Mouse (Mus musculus) hindbrain, embryonic 12.5 days (tissue): ENCODE measurements around the gene Rgl2. TPM values are rescaled to one million over a fixed set of nuclear protein-coding genes. Genes with fewer than 3 reads are reported as not detected.
"Not testable (repeated sequence)": the region's sequence is repeated elsewhere in the genome, so short reads cannot be mapped to it uniquely, and the experiment has no call there.

Source experiments
- ATAC-seq: fragments of 200-750 bp; cut with Nextera tagmentation; 2 replicates; pipeline ENCODE4 v1.8.0; 2017; ENCODE audit warnings: moderate TSS enrichment; ENCODE audit not compliant: low FRiP score
- H3K27ac ChIP-seq: fragments of 300-500 bp; sonication (generic); 2 replicates; pipeline ENCODE4 v1.5.1; 2016; ENCODE audit warnings: mild to moderate bottlenecking
- H3K27me3 ChIP-seq: fragments of 300-500 bp; sonication (generic); 2 replicates; pipeline ENCODE4 v1.6.1; 2016; ENCODE audit warnings: mild to moderate bottlenecking
- H3K36me3 ChIP-seq: fragments of 300-500 bp; sonication (generic); 2 replicates; pipeline ENCODE4 v1.6.1; 2016; ENCODE audit warnings: mild to moderate bottlenecking
- H3K4me1 ChIP-seq: fragments of 300-500 bp; sonication (generic); 2 replicates; pipeline ENCODE4 v1.6.1; 2016
- H3K4me2 ChIP-seq: fragments of 300-500 bp; sonication (generic); replicated peaks from 2 replicates; pipeline ENCODE4 v1.6.1; 2016; ENCODE audit warnings: mild to moderate bottlenecking
- H3K4me3 ChIP-seq: fragments of 300-500 bp; sonication (generic); 2 replicates; pipeline ENCODE4 v1.5.1; 2016; ENCODE audit warnings: mild to moderate bottlenecking
- H3K9ac ChIP-seq: fragments of 300-500 bp; sonication (generic); 2 replicates; pipeline ENCODE4 v1.6.1; 2016; ENCODE audit warnings: mild to moderate bottlenecking, moderate library complexity
- H3K9me3 ChIP-seq: fragments of 300-500 bp; sonication (generic); replicated peaks from 2 replicates; pipeline ENCODE4 v1.6.1; 2016; ENCODE audit warnings: mild to moderate bottlenecking
- WGBS: fragments of 180-500 bp; shearing (Covaris S2); methylation state at CpG from one replicate; pipeline ENCODE4 v1.1.7; 2016; 5-methylcytosine and 5-hydroxymethylcytosine counted together
- polyA plus RNA-seq: library from polyadenylated mRNA; unstranded; fragments of >200 nt; fragmentation: Nextera tagmentation; extraction: Ambion mirVana; gene quantifications from 2 replicates; pipeline ENCODE4 v1.2.1, GENCODE M21; 2016

Gene Rgl2
- 63.1 and 64.1 TPM in 2 replicates for polyA plus RNA-seq

DNA sequence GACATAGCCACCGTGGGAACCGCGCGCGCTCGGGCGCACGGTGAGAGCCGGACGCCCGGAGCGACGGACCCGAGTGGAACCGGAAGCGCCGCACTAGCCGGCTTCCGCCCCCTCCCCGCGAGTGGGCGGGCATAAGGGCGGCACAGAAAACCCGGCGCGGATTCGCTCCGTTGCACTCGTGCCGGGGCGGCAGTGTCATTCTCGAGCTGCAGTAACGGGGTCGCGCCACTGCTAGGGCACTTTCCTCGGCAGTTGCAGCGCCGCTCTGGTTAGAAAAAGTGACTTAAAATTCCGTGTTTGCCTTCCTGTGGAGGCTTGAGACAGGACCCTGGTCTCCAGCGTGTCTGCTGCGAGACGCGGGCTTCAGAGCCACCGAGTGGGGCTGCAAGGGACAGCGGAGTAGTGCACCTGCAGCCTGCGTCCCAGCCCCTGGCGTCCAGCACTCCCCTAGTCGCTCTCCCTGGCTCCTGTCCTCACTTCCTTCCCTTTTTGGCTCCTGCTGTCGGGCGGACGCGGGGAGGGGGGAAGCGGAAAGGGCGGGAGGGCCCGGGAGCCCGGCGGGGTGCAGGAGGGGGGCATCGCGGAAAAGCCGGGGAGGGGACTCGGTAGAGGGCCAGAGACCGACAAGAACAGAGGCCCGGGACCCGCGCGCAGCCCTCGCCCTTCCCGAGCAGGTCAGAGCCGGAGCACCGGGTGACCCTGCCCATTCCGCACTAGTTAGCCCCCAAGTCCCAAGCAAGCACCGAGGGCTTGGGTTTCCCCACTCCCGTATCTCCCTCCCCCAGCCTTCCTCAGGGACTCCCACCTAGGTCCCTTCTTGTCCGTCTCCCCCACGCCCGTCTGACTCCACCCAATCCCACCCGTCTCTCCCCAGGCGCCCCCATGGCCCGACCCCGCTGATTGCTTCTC is at the start of gene Rgl2:
Gene Rgl2 (plus strand): TSS at position 173 of the 909 bp plus-strand sequence.
- H3K9ac ChIP-seq: peak within 1 kb of the TSS; percentile 94
- H3K27ac ChIP-seq: peak within 1 kb of the TSS; percentile 96
- no peaks in the 10 kb centered on the region for H3K9me3 ChIP-seq
- peak within 1 kb of the TSS; percentile 87 for H3K4me3 ChIP-seq
- peak; percentile 80 for ATAC-seq
- H3K27me3 ChIP-seq: no peaks in the 10 kb centered on the region
- H3K36me3 ChIP-seq: peaks cover 36% of the 10 kb centered on the region
- under 1% methylated on average over 77 of the region's 80 CpGs for WGBS
- H3K4me1 ChIP-seq: peaks cover 25% of the 10 kb centered on the region
- H3K4me2 ChIP-seq: peak within 1 kb of the TSS; percentile 98

DNA sequence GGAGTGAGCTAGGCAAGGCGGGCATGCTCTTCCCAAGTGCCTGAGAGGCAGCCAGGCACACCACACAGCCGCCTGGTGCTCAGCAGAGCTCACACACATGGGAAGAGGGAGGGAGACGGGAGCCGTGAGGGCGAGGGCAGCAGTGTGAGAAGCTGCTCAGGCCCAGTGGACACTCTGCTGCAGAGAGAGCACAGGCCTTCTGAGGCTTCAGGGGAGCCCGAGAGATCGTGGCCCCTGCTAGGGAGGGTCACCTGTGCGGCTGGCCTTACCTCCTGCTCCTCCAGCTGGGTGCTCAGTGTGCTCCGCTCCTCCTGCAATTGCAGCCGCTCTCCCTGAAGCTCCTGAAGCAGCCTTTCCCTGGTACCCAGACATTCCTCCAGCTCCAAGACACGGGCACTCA is 45.0 kb upstream of the Rgl2 start:
- H3K36me3 ChIP-seq: peaks cover 27% of the 10 kb centered on the region
- H3K27me3 ChIP-seq, H3K4me1 ChIP-seq, H3K9ac ChIP-seq, H3K4me3 ChIP-seq, H3K4me2 ChIP-seq, H3K27ac ChIP-seq, ATAC-seq, H3K9me3 ChIP-seq: not testable (repeated sequence)
- 88% methylated on average over 10 of the region's 11 CpGs for WGBS

DNA sequence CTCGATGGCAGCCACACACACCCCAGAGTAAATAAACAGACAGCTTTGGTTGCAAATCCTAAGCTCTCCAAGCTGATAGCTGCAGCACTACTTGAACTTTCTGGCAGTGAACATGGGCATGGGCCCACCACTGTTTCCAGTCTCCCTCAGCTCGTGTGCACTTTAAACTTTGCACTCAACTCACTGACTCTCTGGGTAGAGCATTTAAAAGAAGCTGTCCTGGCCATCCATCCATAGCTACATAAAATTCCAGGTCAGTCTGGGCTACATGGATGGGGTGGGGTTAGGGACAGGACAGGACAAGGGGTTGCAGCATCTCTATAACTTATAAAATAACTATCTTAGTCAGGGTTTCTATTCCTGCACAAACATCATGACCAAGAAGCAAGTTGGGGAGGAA is 41.5 kb upstream of the Rgl2 start:
- not testable (repeated sequence) for H3K4me3 ChIP-seq, H3K9me3 ChIP-seq, ATAC-seq, H3K27me3 ChIP-seq, H3K4me1 ChIP-seq, H3K4me2 ChIP-seq, H3K9ac ChIP-seq, H3K27ac ChIP-seq
- WGBS: 82% methylated on average over 2 of the region's 2 CpGs
- peaks cover 19% of the 10 kb centered on the region; the same call in 1 of the 2 replicates for H3K36me3 ChIP-seq

DNA sequence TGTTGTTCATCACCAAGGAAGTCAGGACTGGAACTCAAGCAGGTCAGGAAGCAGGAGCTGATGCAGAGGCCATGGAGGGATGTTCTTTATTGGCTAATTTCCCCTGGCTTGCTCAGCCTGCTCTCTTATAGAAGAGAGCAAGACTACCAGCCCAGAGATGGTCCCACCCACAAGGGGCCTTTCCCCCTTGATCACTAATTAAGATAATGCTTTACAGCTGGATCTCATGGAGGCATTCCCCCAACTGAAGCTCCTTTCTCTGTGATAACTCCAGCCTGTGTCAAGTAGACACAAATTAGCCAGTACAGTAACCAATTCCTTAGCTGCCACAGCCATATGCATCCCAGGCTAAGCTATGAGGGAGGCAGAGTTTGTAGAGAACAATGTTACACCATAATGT is 41.1 kb upstream of the Rgl2 start:
- not testable (repeated sequence) for H3K4me3 ChIP-seq, H3K27ac ChIP-seq, H3K4me1 ChIP-seq, H3K9ac ChIP-seq, H3K27me3 ChIP-seq, H3K4me2 ChIP-seq, ATAC-seq, H3K9me3 ChIP-seq
- H3K36me3 ChIP-seq: peaks cover 19% of the 10 kb centered on the region; the same call in 1 of the 2 replicates

DNA sequence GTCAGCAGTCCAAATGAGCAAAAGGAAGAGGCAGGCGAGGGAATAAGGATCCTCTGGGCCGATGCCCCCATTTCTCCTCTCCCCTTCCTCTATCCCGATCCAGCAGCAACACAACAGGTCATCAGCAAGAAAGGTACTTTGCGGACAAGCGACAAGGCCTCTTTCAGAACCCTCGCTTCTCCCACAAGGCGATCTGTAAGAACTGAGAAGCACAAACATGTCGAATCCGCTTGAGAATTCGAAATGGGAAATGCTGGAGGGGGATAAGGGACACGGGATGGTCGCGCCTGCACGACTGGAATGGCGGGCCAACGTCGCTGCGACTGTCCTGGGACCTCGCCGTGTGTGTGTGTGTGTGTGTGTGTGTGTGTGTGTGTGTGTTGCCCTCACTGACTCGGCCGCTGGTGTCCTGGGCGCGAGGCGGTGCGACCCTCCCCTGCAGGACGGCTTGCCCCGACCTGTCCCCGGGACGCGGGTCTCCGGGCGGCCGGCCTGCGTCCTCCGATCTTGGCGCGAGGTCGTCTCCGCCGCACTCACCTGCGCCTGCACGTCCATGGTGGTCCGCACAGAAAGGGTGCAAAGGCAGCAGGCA is 39.3 kb upstream of the Rgl2 start:
- H3K27me3 ChIP-seq, H3K9me3 ChIP-seq, H3K4me1 ChIP-seq: not testable (repeated sequence)
- WGBS: under 1% methylated on average over 44 of the region's 44 CpGs
- peak overlapping the region; percentile 70 for H3K4me3 ChIP-seq
- ATAC-seq: peak; percentile 34; the same call in 1 of the 2 replicates
- H3K9ac ChIP-seq: peak overlapping the region; percentile 68
- peak overlapping the region; percentile 68 for H3K4me2 ChIP-seq
- H3K36me3 ChIP-seq: 0 out of 2 replicates have a peak, but pooled peaks cover 11% of the 10 kb centered on the region
- H3K27ac ChIP-seq: peak overlapping the region; percentile 55; the same call in 1 of the 2 replicates

DNA sequence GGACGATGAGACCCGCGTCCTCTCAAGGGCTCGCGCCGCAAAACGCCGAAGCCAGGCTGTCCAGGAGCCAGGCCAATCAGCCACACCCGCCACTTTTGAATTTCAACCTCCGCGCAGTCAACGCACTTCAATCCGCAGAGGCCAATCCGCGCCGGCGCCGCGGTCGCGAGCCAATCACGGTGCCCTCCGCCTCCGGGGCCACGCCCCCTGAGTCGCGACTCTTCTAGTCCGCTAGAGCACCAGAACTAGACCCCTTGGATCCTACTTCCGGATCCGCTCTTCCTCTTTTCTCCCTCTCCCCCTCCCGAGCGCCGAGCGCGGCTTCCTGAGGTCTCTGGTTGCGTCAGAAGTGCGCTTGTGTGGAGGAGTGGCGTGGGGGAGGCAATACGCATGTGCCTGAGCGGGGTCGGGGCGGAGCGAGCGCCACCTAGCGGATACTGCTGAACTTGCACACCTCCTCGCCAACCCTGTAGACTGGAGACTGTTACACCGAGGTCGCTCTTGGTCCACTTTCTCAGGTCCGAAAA is 38.7 kb upstream of the Rgl2 start, which contains the start of gene Kifc1:
Gene Kifc1 (minus strand): TSS at position 129 of the 527 bp plus-strand sequence.
- ATAC-seq: peak; percentile 99
- Histone ChIP-seq H3K4me1 (peaks cover 9% of the 10 kb centered on the region), H3K27ac (peak within 1 kb of the TSS; percentile 55; the same call in 1 of the 2 replicates), H3K36me3 (0 out of 2 replicates have a peak, but pooled peaks cover 8% of the 10 kb centered on the region), H3K9me3 (no peaks in the 10 kb centered on the region), H3K27me3 (no peaks in the 10 kb centered on the region; the same call in 1 of the 2 replicates), H3K4me2 (peak within 1 kb of the TSS; percentile 68), H3K4me3 (peak within 1 kb of the TSS; percentile 70), H3K9ac (peak within 1 kb of the TSS; percentile 68)
- WGBS: 1% methylated on average over 49 of the region's 49 CpGs

DNA sequence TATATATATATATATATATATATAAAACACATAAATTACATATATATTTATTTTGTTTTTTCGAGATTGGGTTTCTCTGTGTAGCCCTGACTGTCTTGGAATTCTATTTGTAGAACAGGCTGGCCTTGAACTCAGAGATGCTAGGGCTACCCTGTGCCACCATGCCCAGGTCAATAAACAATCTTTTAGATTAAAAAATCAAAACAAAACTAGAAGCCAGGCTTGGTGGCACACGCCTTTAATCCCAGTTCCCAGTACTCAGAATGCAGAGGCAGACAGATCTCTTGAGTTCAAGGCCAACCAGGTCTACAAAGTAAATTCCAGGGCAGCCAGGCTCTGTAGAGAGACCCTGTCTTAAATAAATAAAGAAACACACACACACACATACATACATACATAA is 38.0 kb upstream of the Rgl2 start:
- 68% methylated on average over 2 of the region's 2 CpGs for WGBS
- ATAC-seq: no peak
- 0 out of 2 replicates have a peak, but pooled peaks cover under 1% of the 10 kb centered on the region for H3K36me3 ChIP-seq
- no peaks in the 10 kb centered on the region for H3K9me3 ChIP-seq
- peaks cover 9% of the 10 kb centered on the region for H3K4me1 ChIP-seq
- no peak overlapping the region for H3K4me2 ChIP-seq
- no peak overlapping the region for H3K9ac ChIP-seq
- no peak overlapping the region for H3K4me3 ChIP-seq
- H3K27ac ChIP-seq: no peak overlapping the region
- no peaks in the 10 kb centered on the region; the same call in 1 of the 2 replicates for H3K27me3 ChIP-seq

DNA sequence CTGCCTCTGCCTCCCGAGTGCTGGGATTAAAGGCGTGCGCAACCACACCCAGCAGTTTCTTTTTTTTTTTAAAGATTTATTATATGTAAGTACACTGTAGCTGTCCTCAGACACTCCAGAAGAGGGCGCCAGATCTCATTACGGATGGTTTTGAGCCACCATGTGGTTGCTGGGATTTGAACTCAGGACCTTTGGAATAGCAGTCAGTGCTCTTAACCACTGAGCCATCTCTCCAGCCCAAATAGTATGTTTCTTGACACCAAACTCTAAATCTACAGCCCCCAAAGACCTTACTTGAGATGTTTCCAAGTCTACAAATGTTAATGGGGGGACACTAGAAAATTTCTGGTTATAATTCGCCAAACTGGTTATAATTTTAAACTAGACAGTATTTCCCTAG is 37.5 kb upstream of the Rgl2 start:
- not testable (repeated sequence) for H3K36me3 ChIP-seq, H3K4me3 ChIP-seq, H3K4me2 ChIP-seq, H3K9me3 ChIP-seq, H3K27ac ChIP-seq, H3K27me3 ChIP-seq, H3K4me1 ChIP-seq, H3K9ac ChIP-seq, ATAC-seq
- 68% methylated on average over 6 of the region's 6 CpGs for WGBS

DNA sequence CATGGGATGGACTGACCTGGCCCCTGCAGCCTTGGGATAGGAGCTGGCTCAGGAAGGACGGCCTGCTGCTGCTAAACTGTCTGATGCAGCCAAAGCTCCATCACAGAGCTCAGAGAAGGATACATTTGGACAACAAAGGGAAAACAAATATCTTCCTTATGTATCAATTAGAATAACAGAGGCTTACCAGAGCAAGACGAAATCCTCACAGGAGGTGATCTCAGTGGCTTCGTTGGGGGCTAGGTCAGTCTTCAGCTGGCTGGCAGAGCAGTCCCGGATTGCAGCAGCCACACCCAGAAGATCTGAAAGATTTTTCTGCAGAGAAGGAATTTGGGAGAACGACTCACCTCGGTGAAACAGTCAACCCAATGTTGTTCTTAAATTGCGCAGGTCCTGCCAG is 36.9 kb upstream of the Rgl2 start:
- WGBS: 11% methylated on average over 7 of the region's 7 CpGs
- H3K4me2 ChIP-seq: no peak overlapping the region
- H3K4me3 ChIP-seq: no peak overlapping the region
- ATAC-seq: no peak
- peaks cover 9% of the 10 kb centered on the region for H3K4me1 ChIP-seq
- H3K36me3 ChIP-seq: no peaks in the 10 kb centered on the region
- H3K9me3 ChIP-seq: no peaks in the 10 kb centered on the region
- no peak overlapping the region for H3K9ac ChIP-seq
- no peak overlapping the region for H3K27ac ChIP-seq
- H3K27me3 ChIP-seq: no peaks in the 10 kb centered on the region; the same call in 1 of the 2 replicates

DNA sequence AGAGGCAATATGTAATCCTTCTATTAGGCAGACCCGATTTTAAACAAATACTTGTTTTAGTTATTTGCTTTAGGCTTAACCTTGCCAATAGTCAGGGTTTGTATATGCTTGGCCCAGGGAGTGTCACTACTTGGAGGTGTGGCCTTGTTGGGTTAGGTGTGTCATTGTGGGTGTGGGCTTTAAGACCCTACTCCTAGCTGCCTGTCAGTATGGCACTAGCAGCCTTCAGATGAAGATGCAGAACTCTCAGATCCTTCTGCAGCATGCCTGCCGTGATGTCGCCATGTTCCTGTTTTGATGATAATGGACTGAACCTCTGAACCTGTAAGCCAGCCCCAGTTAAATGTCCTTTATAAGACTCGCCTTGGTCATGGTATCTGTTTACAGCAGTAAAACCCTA is 36.3 kb upstream of the Rgl2 start:
- not testable (repeated sequence) for H3K36me3 ChIP-seq, ATAC-seq
- 74% methylated on average over 4 of the region's 4 CpGs for WGBS

DNA sequence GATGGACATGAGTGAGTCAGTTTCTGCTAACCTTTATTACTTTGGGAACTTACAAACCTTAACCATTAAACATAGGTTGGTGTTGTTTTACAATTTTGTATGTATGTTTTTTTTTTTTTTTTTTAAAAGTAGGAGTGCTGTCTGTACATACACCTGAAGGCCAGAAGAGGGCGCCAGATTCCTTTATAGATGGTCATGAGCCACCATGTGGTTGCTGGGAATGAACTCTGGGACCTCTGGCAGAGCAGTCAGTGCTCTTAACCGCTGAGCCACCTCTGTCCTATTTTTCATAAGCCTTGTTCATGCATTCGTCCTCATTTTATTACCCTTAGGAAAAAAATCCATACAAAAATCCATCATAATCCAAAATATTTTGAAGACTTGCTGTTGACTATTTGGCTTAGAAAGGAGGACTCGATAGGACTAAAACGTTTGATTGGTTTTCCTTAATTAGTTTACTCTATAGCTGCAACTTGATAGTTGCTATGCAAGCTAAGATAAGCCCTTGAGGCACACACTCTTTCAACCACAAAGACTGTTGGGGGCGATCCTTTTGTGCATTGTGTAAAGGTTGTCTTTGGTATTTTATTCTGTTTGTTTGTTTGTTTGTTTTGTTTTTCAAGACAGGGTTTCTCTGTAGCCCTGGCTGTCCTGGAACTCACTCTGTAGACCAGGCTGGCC is 32.1 kb upstream of the Rgl2 start:
- Histone ChIP-seq H3K4me1 (no peaks in the 10 kb centered on the region), H3K27me3 (no peaks in the 10 kb centered on the region; the same call in 1 of the 2 replicates), H3K27ac (no peak overlapping the region), H3K9me3 (no peaks in the 10 kb centered on the region), H3K4me3 (no peak overlapping the region), H3K4me2 (no peak overlapping the region), H3K36me3 (no peaks in the 10 kb centered on the region), H3K9ac (no peak overlapping the region)
- no peak for ATAC-seq
- 45% methylated on average over 6 of the region's 6 CpGs for WGBS

More for the DNA sequence above, 36.3 kb upstream of the Rgl2 start:
- H3K27me3 ChIP-seq, H3K9me3 ChIP-seq, H3K9ac ChIP-seq, H3K4me1 ChIP-seq, H3K27ac ChIP-seq, H3K4me2 ChIP-seq, H3K4me3 ChIP-seq: not testable (repeated sequence)

DNA sequence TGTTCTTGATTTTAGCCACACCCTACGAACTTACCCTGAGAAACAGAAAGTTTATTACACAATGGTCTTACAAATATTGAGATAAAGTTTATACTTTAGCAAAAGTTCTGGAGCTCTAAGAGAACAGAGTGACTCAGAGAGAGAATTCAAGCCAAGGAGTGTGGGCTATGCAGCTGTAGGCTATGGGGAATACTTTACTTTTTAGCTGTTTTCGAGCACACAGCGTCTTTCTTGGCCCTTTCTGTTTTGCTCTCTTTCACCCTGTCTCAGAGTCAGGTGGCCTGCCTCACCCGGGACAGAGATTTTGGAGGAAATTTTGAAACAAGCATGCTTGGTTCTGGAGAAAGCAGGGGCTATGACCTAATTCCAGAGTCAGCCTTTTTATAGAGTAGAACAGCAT is 31.1 kb upstream of the Rgl2 start:
- H3K4me1 ChIP-seq, H3K27me3 ChIP-seq, H3K4me2 ChIP-seq, H3K27ac ChIP-seq, ATAC-seq, H3K9me3 ChIP-seq, H3K9ac ChIP-seq, H3K36me3 ChIP-seq, H3K4me3 ChIP-seq: not testable (repeated sequence)
- 87% methylated on average over 4 of the region's 4 CpGs for WGBS
